Mouse (Mus musculus) A20 (cell line): ENCODE measurements around the gene Anxa6.
"Not testable (repeated sequence)": the region's sequence is repeated elsewhere in the genome, so short reads cannot be mapped to it uniquely, and the experiment has no call there.

ENCODE experiments used
- DNase-seq: peaks from one replicate; pipeline ENCODE4 v3.0.0-alpha.2; 2011; ENCODE audit warnings: low read depth, low spot score

Anxa6 gene

DNA sequence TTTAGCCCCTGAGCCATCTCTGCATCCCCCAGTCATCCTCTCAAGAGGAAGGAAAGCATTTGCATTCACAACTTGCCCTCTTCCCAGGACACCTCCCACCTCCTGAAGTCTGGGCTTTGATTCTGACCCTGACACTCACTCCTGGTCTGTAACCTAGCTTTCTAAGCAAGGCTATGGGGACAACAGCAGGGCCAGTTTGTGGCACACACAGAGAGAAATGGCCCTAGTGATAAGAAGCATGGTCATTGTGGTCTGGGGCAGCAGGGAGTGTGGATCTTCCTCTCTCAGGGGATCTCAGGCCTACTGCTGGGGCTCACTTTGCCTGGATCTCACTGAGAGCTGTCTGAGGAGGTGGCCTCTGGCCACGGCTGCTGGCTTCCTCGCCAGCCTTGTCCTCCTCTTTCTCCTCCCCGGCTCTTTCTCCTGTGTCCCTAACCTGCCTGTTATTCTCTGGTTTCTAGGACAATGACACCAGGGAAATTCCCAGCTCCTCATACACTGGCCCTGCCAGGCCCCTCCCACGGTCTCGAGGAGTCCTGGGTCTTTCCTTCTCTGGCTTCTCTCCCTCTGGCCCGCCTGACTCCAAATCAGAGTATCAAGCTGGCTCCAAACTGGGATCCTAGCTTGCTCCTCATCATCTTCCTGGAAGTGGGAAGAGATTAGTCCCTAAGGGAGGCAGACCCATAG, 71.9 kb downstream of the Anxa6 start:
- no peak for DNase-seq

DNA sequence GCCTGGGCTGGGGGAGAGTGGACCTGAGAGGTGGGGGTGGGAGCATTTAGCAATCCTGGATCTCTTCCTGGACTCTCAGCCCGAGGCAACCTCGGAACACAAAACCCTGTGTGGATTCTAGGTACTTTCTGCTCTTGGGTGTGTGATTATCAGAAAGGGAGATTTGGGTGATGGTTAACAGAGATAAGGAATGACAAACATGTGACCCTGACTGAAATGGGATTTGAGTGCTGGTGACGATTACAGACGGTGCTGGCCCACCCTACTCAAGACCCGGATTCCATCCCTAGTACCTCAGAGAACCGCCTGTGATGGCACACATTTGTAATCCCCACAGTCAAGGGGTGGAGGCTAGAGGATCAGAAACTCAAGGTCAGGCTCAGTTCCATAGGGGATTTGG, 73.0 kb downstream of the Anxa6 start:
- no peak for DNase-seq

DNA sequence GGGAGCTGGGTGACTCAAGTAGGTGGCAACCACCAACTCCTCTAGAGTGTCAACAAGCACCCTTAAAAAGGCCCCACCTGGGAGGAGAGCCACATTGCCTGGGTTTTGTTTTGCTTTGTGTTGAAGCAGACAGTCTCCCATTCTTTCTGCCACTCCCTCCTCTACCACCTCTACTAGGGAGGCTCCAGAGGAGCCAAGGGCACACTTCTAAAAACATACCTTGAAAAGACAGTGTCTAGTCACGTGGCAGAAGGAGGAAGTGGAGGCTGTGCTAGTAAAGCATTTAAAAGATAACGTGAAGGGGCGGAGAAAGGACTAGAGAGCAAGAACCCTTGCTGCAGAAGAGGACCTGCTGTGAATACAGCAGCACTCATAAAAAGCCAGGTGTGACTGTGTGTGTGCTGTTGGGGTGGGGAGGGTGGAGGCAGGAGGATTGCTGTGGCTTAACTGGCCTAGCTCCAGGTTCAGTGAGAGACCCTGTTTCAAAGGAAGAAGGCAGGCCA, 74.6 kb downstream of the Anxa6 start:
- DNase-seq = peak; percentile 78

DNA sequence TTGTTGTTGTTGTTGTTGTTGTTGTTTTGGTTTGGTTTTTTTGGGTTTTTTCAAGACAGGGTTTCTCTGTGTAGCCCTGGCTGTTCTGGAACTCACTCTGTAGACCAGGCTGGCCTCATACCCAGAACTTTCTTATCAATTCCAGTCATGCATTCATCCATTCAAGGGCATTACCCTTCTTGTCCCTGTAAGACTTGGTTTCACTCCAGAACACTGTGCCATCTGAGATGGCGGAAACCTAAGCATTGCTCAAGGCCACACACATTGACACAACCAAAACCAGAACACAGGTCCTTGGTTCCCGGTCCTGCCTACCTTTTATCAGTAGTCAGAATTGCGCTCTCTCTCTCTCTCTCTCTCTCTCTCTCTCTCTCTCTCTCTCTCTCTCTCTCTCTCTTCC, 75.5 kb downstream of the Anxa6 start:
- DNase-seq = not testable (repeated sequence)

DNA sequence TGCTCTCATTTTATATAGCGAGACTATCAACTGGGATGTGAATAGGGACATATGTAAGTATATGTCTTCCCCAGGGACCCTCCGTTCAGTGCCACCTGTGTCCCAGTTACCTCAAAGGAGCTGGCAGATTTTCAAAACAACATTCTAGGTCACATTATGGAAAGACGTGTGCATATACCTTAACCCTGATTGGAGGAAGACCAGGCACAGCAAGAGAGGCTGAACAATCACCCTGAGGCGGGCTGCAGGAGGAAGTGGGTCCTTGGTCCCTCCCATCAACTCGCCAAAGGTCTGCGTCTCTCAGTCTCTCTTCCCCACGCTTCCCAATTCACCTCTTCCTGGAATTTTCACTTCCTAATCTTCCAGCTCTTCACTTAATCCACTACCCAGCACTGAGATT, 76.3 kb downstream of the Anxa6 start:
- no peak for DNase-seq

DNA sequence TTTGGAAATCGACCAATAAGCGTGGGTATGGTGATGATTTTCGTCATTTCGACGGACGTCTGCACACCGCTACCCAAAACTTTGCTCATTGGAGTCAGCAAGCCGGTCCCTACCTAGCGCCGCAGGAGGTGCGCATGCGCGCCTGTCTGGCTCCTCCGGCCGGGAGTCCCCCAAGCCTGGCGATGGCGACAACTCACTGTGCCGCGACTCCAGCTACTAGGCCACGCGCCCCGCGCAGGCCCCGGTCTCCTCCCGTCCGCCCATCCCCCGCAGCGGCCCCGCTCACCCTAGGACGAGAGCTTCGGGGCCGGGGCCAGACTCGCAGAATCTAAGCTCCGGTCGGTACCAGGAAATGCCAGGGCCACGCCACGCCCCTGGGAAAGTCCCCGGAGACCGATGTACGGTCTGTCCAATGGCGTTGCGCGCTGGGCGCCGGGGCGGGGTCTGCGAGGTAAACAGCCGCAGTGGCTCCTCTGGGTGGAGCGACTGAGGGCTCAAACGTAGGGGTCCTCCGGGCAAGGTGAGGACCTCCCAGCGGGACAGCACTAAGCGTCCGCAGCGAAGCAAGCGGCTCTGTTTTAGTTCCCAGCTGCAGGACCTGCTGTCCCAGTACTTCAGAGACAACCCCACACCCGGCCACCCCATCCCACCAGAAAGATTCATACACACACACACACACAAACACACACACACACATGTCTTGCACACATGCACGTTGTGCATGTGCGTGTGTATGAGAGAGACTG, 77.3 kb downstream of the Anxa6 start:
- DNase-seq = peak; percentile 100

DNA sequence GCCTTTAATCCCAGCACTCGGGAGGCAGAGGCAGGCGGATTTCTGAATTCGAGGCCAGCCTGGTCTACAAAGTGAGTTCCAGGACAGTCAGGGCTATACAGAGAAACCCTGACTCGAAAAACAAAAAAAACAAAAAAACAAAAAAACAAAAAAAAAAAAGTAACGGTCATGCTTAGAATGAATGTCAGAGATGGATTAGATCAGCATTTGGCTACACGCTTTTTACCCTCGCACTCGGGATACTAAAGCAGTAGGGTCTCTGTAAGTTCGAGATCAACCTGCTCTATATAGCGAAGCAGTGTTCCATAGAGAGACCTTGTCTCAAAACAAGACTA, 77.9 kb downstream of the Anxa6 start:
- not testable (repeated sequence) for DNase-seq

DNA sequence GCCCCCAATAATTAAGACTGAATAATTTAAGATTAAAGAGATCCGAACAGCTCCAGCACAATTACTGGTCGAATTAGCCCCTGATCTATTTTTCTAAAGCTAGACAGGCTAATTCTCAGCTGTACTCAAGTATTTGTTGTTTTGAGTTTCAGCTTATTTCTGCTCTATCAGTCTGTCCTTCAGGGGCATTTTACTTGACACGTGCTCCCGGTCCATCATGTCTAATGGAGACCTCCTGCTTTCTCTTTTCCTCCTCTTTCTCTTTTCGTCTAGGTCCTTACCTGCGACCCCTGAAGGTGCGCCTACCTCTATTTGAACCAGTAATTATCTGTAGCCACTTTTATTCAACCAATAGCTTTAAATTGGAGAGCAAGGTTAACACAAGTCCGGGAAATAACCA, 78.5 kb downstream of the Anxa6 start:
- DNase-seq = no peak

DNA sequence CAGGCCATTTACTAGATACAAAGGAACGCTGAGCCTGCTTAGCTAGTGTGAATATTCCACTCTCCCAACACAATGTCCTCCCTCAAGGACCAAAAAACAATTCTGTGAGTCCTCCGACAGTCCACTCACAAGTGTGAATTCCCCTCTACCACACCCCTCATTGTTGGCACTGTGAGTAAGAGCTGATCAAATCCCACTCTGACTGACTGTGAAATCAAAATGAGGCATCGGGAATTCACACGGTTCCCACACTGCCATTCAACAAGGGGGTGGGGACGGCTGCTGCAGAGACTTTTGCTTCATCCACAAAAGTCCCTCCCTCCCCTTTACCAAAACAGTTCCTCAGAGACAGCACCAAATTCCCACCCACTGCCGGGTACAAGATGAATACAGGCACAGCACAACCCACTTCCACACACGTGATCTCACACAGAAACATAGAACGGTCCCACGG, 79.2 kb downstream of the Anxa6 start:
- no peak for DNase-seq

DNA sequence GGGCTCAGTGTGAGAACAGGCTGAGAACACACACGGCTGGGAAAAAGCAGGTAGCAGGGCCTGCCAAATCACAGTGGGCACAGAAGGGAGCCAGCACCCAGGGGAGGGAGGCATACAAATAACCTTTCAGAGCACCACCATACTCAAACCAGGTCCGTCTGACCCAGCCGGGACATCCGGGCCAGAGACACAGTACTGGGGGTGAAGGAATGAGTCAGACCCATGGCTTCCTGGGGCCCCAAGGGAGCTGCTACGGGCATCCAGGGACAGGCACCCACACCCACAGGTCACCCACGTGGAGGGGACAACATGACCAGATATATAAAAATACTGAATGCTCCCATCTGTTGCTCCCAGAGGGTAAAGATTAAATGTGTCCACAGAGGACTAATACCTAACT, 80.6 kb downstream of the Anxa6 start:
- no peak for DNase-seq

DNA sequence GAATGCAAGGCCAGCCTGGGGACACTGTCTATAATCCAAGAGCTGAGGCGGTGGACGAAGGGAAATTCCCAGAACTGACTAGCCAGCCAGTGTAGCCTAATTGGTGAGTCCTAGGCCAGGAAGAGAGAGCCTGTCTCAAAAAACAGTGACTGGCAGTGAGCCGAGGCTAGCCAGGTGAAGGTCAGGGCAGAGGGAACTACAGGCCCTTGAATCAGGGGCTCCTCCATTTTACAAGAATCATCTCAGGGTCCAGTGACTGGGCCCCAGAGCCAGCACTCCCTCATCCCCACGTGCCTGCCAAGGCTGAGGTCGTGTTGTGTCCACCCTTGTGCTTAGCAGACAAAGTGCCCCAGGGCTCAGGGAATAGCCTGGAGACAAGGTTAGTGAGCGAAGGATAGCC, 82.6 kb downstream of the Anxa6 start:
- DNase-seq = no peak

DNA sequence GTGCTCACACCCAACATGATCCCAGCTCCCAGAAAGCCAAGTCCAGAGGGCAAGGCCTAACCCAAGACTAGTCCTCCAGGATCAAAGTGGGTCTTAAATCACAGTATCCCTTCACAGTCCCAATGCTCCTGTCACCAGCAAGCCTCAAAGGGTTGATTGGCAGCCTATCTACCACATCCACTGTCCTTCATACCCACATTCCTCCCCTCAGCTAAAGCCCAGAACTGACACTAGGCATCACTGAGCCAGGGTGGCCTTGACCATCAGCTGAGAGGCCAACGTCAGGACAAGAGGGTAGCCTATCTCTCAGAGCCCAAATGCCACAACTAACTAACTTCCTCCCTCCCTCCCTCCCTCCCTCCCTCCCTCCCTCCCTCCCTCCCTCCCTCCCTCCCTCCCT, 83.5 kb downstream of the Anxa6 start:
- no peak for DNase-seq

DNA sequence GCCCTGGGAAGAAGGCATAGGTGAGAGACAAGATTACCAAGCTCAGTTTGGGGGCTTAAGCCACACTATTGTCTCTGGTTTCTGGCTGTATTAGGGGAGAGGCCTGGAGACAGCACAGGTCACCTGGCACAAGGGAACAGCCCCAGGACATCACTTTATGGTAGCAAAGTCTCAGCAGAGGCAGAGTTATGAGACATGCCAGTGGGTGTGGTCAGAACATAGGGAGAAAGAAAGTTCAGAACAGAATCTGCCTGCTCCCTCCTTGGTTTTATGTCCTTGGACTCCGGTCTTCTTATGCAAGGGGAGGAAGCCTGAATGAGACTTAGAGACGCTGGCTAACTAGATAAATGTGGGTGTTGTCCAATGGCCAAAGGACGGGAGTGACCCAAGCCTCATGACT, 88.5 kb downstream of the Anxa6 start:
- DNase-seq = no peak

DNA sequence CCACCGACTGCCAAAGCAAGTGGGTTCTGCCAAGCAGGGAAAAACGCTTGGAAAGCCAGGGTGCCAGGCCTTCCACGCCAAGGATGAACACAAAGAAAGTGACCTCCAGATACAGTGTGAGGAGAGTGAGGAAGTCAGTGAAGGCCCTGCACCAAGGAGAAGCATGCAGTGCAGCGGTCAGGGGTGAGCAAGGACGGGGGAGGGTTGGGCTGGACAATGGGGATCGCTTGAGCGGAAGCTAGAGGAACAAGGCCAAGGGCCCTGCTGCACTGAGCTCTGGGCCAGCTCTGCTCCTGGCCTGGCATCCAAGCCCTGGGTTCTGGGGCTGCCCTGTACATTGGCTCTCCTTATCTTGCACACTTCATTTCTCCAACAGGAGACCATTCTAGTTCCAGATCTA, 93.2 kb downstream of the Anxa6 start:
- DNase-seq = no peak

DNA sequence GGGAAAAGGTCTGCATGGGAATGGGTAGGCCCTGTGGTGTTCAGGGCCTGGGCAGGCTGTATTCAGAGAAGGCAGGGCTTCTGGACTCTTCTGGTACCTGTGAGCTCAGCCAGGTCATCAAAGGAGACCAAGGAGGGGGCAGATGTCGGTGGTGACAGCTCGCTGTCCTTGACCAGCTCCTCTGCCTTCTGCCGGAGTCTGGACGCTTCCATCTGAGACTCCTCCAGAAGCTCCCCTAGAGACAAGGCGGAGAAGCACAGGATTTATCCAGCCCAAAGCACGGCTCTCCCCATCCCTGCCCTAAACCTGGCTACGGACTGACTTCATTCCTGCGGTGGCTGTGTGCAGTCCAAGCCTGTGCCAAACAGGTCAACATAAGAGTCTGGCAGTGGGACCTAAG, 93.7 kb downstream of the Anxa6 start:
- no peak for DNase-seq

DNA sequence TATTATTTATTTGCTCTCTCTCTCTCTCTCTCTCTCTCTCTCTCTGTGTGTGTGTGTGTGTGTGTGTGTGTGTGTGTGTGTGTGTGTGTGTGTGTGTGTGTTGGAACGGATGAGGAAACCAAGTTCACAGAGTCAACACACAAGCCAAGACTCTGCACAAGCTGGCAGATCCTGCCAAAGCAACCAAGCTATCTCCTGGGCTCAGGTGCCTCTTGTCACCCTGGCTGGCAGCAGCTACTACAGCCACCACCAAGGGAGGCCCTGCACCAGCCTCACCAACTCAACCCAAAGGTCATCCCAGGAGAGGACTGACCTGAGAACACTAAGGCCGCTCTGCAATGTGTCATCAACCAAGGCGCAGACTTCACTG, 96.5 kb downstream of the Anxa6 start:
- no peak for DNase-seq

DNA sequence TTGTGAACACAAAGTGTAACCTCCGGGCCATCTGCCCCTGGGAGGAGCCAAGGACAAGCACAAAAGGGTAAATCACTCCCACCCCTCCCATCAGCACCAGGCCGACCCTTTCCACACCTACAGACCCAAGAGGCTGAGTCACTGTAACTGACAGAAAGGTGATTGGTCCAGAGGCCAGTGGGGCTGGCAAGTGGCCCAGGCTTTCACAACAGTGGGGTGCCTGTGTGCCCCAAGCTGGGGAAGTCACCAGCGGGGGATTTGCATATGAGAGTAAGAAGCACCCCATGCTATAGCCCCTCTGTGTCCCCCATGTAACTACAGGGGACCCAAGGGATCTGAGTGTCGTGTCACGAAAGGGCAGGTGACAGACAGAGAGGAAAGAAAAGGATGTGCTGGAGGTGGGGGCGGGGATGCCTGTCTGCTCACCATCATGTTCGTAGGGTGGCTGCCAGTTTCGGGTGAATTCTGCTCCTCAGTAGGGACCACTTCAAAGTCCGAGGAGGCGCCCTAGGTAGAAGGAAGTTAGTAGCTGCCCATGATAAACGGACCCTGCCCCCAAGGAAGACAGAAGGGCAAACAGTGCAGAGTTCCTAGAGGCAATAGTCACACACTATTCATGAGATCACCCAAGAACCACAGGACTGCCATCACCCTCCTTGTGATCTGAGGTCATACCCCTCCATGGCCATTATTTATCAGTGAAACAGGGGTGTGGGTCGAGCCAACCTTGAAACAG, 97.0 kb downstream of the Anxa6 start:
- peak; percentile 63 for DNase-seq

DNA sequence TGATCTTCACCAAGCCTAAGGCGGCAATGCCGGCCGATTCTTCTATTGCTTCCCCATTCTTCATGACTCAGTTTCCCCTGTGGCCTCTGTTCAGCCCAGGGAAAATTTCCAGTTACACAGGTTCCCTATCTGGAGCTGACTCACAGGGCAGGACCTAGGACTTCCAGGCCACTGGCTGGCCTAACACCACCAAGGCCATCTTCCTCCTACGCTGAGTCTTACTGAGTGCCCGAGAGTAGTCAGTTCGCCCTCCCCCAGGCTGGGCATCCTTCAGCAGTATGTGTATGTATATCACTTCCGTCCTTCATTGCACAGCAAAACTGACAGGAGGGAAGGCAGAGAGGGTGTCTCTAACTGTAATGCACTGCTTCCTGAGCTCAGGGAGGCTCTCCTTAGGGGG, 99.0 kb downstream of the Anxa6 start:
- no peak for DNase-seq

DNA sequence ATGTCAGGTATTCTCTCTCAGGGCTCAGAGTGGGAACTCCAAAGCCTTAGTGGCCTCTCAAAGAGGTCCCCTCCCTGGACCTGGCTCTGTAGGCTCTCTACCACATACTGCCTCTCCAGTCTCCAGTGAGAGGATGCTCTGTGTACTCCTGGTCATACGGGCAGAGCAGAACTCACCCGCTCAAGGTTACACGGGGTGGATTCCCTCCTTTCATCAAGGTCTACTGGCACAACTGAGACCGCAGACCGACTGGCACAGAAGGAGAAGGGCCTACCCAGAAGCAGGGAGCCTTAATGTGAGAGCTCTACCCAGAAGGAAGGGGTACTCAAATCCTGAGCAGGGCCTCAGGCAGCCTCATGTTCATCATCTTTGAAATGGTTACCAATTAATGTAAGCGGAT, 100.7 kb downstream of the Anxa6 start:
- DNase-seq = no peak

DNA sequence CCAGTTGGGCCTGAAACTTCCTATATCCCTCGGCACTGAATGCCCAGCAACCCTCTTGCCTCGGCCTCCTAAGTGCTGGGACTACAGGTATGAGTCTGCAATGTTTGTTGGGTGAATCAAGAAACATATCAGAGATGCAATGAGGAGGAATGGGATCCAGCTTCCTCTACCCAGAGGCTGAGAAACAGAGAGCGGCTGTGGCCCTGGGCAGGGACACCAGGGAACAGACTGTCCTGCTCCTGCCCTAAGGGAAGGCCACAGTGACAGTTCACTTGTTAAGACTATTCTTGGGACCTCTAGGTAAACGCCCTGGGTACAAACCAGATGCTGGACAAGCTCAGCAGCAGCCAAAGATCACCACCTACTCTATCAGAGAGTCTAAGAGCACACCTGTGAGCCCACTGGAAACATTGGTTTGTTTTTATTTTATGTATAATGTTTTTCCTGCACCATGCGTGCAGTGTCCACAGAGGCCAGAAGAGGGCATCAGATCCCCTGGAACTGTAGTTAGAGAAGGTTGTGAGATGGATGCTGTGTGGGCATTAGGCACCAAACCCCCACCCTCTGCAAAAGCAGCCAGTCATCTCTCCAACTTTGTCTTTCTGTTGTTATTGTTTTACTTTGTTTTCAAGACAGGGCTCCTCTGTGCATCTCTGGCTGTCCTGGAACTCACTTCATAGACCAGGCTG, 101.7 kb downstream of the Anxa6 start:
- DNase-seq = peak; percentile 52

DNA sequence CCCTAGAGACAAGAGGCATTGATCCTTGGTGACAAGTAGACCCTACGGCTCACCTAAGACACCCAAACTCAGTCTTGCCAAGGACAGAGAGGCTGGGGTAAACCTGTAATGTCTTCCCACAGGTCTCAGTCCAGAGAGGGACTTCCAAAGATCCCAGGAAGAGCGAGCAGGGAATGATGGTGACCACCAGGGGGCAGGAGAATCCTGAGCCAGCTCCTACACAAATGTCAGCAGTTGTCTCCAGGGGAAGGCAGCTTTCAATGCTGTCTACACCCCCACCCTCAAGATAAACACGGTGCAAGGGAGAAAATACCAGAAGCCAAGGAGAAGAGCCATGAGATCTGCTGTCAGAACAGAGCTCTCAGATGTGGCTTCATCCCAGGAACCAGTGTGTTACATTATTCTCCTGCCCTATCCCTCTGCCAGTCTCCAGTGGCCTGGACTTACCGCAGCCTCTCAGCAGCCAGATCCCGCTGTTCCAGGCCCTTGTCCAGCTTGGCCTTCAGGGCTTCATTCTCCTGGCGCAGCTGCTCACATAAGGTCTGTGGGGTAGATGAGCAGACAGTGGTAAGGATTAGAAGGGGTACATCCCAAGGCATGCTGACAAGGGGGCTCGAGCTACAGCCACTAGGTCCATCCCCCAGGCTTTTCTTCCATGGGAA, 102.8 kb downstream of the Anxa6 start:
- DNase-seq = peak; percentile 26

DNA sequence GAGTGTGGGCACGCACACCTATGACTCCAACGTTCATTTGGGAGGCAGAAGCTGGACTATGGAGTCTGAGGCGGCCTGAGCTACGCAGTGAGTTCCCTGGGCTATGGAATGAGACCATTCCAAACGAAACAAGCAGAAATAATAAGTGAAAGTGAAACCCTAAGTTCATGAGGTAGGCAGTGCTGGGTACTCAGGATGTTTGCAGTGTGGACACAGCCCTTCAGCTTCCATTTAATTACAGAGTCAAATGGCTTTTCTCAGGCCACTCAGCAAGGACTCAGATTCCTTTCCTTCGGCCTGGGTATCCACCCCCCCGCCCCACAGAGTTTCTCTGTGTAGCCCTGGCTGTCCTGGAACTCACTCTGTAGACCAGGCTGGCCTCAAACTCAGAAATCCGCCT, 103.5 kb downstream of the Anxa6 start:
- no peak for DNase-seq
